Mouse (Mus musculus): Measurements from ENCODE around the gene Dqx1.

- TF ChIP-seq POLR2A (IDR thresholded peaks at IDR 0.05; ENCODE audit: low read depth, low read length) (no peak), CTCF (IDR thresholded peaks at IDR 0.05; ENCODE audit: extremely low read depth, insufficient read length, insufficient replicate concordance, low read depth, low read length) (no peak)
These were observed 22.6 kb downstream of the Dqx1 start for GRCm38 (mm10) chr6:83080210-83080609.

Data from small intestine, adult 2 months (tissue).